Mouse (Mus musculus): Measurements from ENCODE around the gene Acoxl.

Acoxl gene

DNA sequence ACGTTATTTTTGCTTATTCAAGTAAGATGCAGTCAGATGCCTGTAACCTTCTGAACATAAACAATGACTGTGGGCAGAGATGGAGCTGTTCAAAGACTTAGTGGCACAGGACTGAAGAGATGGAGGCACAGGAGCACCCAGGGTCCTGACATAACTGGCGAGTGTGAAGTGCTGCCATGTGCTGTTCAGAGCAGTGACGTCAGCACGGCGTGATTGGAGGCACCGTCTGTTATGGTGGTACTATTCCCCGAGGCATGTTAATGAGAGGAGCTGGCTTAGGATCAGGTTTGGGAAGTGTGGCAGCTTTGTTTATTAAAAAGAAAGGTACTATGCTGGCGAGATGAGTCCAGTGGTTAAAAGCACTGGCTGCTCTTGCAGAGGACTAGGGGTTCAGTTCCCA lies 300.2 kb downstream of the Acoxl start:
- DNase-seq (ENCODE audit: low read depth, low spot score): no peak

DNA sequence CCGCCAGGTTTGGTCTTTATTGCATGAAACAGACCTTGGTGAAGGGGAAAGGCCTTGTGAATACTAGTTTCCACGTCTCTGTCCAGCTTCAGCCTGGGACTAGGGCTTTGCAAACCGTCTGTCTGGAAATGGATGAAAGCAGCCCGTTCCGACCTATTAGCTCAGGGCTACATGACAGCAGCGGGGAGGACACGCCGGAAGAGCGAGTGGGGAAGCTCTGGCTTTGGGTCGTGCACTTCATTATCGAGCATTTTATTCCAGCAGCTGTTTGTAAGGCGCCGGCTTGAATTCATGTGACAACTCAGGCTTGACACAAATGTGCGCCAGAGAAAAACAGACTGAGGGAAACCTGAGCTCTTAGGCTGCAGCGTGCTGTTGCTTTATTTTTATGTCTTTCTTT lies 301.1 kb downstream of the Acoxl start:
- no peak for DNase-seq (ENCODE audit: low read depth, low spot score)

DNA sequence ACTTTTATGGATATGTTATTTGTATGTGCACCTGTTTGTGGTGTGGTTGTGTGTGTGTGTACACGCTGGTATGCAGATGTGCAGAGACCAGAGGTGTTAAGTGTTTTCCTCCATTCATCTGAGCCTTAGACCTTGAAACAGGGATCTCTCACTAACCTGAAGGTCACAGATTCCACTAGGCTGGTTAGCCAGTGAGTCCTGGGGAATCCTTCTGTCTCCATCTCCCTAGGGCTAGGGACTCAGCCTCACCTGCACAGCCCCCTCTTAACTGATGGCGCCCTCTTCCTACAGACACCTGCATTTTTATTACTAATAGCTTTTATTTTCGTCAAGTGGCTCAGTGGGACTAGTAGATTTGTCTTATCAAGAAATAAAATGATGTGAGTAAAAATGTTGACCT lies 301.5 kb downstream of the Acoxl start:
- no peak for DNase-seq (ENCODE audit: low read depth, low spot score)

DNA sequence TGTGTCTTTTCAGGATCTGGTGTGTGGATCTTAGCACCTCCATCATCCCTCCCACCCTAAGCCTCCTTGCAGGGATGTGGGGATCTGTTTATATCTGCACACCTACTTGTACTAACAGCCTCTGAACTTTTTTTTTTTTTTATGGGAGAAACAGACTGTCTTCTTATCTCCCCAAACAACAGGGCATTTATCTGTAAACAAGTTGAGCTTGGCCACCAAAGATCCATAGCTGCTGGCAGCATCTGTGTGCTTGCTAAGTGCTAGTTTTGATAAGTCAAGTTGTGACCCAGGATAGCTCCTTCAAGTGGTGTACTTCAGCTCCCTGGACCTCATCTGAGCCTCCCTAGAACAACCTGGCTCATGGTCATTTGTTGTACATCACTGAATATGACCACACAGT lies 305.3 kb downstream of the Acoxl start:
- DNase-seq (ENCODE audit: low read depth, low spot score): no peak

DNA sequence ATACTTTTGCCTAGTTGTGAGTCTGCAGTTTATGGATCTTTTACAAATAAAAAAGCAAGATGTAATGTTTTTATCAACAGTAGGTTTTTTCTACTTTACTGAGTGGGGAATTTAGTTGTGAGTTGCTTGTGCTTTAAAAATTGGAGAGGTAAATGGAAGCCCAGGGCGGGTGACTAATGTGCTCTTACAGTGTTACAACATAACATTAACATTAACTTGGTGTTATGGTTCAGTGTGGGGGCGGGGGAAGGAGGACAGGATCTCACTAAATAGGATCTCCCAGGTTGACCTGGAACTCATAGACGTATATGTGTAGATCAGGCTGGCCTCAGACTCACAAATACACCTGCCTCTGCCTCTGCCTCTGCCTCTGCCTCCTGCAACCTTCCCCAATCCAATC lies 306.8 kb downstream of the Acoxl start:
- no peak for DNase-seq (ENCODE audit: low read depth, low spot score)

DNA sequence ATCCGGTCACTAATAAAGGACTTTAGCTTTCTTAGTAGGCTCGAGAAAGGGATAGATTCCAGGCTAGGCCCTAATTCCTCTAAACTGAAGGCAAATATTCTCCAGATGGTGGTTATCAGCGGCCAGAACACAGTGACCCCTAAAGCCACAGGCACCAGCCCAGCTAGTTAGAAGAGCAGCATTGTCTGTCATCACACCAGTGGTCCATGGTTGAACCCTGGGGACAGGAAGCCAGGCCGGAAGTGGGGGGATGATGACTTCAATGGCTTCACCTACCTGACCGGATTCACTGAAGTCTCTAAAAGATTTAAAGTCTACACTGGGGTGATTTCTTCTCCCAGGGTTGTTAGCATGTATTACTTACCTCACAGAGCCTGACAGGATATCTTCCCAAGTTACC lies 310.9 kb downstream of the Acoxl start:
- no peak for DNase-seq (ENCODE audit: low read depth, low spot score)

DNA sequence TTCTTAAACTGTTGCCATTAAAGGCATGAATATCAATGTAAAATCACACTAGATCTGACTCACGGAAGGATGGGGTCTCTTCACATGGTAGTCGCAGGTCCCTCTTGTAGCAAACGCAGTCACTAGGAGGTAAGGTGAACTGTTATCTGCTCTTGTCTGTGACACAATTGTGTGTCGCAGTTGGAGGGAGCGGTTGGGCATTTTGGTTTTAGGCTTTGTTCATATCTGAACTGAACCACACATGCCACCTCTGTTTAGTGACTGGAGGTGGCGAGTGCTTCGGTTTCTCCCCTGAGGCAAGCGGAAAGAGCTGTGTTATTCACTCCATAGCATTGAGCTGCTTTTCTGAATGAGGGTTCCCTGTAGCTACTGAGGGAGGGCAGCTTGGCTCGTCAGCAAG lies 313.5 kb downstream of the Acoxl start:
- no peak for DNase-seq (ENCODE audit: low read depth, low spot score)

DNA sequence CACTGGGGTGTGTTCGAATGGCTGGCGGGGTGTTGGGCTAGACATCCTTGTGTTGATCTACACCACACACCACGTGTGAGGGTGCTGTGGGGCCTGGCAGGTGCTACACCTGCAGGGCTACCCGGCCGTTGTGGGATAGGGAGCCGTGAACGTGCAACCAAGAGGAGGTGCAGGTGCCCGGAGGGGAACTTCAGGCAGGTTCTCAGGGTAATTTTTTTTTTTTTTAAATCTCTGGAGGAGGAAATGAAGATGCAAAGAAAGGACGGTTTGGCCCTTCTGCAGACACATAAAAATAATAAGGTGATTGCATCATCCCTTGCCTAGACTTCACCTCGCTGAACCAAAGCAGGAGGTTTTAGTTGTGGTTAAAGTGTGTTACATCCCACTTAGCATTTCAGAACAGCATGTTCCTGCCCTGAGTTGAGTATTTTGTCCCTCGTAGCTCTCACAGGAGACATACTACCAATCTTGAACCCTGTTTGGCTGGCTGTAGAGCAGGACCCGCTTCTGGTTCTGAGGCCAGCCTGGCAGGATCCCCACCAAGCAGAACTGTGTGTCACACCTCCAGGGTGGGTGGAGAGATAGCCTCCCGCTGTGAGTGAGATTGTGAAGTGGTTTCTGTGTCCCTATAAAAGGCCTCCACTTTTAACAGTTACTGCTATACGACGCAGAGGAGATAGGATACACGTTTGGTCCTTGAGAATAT lies 314.3 kb downstream of the Acoxl start:
- DNase-seq (ENCODE audit: low read depth, low spot score): no peak

DNA sequence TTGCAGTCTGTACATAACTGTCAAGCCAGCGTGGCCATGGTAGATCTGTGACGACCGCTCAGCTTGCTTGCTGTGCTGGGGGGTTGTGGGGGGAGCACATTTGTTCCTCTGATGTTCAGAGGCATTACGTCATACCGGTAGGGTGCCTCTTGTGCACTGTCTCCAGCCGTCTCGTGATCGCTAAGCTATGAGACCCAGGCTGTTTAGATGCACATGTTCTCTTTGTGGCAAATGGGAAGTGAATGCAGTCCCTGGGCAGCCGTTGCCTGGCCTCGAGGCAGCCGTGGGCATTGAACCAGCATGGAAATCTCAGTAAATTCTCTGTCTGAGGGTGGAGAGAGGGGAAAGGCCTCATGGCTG lies 314.9 kb downstream of the Acoxl start:
- DNase-seq (ENCODE audit: low read depth, low spot score): no peak

DNA sequence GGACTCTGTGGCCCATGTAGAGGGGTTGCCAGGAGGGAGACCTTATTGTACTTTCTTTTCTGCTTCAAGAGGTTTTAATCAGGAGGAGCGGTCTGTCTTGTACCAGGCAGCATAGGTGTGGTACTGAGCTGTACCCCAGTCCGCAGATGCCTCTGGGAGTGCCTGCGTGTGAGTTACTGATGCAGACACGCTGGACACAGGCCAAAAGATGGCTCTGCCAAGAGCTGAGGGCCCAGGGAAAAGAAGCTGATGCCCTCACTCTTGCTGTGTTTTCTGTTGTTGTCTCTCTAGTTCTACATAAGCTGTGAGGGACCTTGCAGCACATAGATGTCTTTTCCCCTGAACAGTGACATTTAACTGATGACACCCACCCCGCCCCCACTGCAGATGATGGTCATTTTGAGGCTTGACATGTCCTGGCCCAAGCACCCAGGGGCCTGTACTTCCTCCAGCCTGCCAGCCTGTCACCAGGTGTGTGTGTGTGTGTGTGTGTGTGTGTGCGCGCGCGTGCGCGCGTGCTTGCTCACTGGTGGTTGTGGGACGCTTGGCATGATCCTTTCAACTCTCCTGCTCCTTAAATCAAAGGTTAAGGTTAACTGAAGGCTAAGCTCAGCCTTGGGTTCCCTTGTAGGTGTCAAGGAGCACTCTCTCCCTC lies 316.9 kb downstream of the Acoxl start:
- no peak for DNase-seq (ENCODE audit: low read depth, low spot score)

DNA sequence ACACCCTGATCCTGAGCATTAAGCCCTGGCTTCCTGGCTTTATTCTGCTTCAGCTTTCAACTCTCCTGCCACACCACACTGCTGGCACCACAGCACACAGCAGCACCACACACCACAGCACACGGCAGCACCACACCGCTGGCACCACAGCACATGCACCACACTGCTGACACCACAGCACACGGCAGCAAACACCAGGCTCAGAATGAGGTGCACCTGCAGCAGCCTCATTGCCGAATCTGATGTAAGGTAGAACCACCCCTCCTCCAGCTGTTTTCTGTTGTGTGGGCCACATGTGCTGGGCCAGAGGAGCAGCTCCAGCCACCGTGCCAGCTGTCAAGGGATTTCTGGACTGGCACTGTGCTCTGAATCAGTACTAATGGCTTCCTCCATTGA lies 317.4 kb downstream of the Acoxl start:
- no peak for DNase-seq (ENCODE audit: low read depth, low spot score)

DNA sequence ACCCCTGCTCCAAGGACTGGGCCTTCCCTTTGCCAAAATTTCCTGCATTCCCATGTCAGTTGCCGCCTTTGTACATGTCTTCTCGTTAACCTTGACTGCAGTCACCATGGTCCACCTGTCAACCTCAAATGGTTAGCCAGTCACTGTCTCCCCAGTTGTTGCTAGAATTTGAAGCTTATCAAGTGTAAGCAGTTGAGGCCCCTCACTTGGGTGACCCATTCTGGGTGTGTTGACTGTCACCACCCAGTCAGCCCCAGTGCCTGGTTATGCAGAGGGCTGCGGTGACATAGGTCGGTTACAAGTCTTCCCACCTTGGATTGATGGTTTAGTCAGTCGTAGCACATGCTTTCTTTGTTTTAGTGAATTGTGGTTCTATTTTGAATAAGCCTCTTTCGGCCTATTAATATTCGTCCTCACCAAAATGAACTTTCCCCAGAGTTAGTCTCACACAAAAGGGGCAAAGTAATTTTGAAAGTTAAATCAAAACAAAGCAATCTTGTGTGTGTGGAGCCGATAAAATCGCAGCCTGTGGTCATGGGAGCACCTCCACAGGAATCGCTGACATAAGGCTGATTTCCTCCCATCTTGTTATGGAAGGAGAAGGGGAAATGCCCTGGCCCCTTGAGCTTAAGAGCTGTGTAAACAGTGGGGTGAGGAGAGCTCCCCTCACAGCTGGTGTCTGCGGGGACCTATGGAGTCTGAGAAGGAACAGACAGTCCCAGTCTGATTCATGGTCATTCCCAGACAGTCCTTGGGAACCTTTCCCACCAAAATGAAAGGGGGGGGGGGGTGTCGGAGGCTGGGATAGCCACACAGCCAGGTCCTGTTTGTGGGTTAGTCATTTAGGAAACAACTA lies 318.1 kb downstream of the Acoxl start:
- DNase-seq (ENCODE audit: low read depth, low spot score): no peak

DNA sequence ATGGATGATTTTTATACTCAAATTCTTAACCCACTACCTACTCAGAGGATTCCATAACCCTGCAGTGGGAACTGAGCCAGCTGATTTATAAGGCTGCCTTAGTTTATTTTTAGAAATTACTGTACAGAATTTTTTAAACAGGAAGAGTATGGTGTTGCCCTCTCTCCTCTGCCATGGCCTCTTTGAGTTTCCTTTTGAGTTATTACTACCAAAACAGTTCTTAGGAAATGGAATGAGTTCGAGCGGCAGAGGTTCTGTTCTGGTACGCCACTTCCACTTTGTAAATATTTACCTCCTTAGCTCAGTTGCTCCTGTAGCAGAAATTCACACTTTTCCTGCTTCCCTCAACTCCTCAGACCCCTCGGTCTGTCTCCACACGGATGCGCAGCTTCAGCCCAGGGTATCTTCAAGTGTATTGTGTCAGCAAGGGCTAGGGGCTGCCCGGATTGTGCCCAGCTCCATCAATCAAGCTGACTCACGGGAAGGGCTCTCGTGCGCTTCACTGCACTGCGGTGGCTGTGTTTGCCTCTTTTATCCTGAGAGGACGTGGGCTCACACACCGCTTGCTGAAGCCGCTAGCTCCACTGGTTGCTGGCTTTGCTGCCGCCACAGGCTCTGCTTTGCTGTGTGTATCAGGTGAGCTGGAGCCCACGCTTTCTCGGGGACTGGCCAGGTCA lies 320.2 kb downstream of the Acoxl start:
- DNase-seq (ENCODE audit: low read depth, low spot score): no peak

DNA sequence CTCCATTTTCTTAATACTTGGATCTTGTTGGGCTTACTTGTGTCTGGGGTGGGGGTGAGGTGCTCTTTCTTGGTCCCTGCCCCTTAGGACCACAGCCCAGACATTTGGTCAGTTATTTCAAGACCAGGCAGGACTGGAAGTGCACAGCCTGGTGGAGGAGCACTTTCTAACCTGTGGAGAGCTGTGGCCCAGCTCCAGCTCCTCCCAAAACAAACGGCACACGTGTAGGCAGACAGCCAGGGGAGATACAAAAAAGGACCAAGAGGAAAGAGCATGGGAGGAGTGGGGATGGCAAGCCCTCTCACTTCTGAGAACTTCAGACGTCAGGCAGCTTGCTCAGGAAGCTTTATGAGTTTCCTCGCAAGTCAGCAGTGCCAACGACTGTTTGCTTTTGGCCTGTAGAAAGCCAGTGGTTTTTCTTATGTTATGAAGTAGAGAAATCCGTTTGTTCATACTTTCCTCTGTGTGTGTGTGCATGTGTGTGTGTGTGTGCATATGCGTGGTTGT lies 321.0 kb downstream of the Acoxl start:
- no peak for DNase-seq (ENCODE audit: low read depth, low spot score)

DNA sequence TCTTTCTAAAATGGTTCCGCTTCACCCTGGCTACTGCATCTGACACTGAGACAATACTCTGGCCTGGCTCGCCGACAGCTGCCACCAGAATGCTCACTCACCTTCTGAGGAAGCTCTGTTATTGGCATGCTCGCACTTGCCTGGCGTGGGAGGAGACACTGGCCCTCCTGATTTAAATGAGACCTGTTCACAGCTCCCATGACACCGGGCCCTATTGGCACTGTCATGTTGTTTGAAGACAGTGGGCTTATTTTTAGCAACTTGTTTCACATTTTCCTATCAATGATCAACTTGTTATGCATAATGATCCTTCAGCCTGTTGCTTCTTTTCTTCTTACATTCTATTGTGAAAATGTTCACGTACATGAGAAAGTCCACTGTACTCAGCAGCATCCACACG lies 324.5 kb downstream of the Acoxl start:
- DNase-seq (ENCODE audit: low read depth, low spot score): no peak

DNA sequence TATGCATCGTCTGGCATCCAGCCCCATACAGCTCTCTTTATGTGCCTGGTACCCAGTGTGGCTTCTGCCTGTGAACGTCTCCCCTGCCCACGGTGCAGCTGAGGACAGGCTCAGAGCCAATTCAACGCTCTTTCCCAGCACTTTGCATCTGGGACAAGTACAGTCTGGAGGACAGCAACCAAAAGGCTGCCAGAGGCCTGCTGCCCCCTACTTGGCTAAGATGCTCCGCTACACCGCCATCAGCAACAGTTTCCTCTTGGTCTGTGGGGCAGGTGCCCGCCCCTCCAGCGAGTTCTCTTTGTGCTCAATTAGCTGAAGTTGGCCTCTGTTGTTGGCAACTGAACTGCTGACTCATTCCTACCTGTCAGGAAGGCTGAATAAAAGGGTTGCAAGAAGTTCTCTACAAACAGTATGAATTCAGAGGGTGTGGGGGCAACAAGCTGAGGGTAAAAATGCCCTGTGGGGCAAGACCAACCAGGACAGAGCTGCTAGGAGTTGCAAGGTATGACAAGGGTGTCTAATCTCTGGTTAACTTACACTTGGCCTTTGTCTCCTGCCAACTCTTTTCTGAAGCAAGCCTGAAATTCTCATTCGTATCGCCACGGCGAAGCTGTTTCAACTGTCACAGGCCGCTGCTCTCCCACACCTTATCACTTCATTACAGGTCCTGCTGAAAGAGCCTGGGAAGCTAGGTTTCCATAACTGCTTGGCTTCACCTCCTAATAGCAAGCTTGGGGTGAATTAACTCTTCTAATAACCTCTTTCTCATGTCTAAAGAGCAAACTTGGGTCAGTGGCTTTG lies 328.1 kb downstream of the Acoxl start:
- no peak for DNase-seq (ENCODE audit: low read depth, low spot score)

DNA sequence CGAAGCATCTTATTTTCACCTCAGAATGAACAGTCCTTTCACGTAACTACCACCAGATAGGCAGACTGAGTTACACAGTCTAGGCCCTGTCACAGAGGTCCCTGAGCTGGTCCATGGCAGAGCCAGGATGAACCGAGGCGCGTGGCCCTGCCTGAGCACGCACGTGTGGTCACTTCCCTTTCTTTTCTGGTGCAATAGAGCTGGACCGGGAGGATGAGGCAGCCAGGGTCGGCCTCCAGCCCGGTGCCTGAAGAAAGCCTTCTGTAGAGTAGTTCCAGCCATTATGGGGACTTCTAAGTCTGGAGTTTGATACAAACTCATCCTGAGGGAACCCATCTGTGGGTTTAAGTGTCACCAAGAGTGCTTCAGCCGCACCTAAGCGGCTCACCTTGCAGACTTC lies 329.3 kb downstream of the Acoxl start:
- no peak for DNase-seq (ENCODE audit: low read depth, low spot score)

DNA sequence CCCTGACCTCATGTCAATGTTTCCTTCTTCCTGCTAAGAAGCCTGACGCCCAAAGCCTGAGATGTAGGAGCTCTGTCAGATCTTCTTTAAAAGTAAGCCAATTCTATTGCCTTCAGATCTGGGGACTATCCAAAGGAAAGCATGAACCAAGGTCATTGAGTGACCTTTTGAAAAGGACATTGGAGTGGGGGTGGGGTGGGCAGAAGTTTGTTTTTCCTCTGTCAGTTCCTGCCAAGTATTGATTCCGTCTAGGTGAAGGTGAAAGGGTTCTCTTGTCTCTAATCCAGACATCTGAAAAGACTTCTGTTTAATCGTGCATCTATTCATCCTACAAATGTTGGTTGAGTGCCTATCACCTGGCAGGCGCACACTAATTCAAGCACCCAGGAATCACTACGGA lies 330.8 kb downstream of the Acoxl start:
- no peak for DNase-seq (ENCODE audit: low read depth, low spot score)

DNA sequence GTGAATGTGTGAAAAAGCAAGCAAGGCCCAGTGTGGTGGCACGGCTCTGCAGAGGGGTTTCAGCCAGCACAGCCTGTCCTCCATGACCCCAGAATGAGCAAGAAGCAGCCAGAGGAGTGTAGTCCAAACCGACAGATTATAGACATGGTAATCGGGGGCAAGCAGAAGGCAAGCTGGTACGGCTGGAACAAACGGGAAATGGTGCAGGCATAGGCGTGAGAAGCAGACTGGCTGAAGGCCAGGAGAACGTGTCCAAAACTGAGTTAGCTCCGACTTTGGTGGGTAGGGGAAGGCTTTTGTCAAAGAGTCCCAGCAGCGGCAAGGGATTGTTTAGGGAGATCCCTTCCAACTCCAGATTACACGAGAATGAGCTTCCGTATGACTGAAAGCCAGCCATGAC lies 331.3 kb downstream of the Acoxl start:
- no peak for DNase-seq (ENCODE audit: low read depth, low spot score)

DNA sequence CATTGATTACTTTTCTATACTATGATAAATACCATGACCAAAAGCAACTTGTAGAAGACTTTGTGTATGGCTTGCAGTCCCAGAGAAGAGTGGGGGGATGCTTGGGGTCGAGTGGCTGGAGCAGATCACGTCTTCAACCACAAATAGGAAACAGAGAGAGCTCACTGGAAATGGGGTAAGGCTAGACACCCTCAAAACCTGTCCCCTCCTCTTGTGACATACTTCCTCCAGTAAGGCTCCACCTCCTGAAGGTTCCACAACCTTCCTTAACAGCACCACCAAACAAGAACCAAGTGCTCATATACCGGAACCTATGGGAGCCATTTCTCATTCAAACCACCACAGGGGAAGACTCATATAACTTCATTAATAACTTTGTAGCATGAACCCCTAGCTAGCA lies 331.9 kb downstream of the Acoxl start:
- DNase-seq (ENCODE audit: low read depth, low spot score): no peak

DNA sequence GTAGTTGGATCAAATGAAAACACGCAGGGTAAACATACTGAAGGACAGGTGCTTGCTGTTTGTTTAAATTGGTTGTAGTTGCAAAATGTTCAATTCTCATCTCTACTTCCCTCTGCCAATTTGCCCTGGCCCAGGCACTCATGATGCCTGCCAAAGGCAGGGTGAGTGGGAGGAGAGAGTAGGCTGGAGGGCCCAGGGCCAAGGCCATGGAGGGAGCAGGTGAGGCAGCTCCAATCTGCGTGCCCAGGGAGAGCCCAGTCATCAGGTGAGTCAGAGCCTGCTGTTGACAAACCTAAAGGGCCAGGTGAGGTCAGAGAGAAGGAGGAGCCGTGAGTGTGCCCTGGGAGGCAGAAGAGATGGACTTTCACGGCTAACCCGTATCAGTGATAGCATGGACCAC lies 333.6 kb downstream of the Acoxl start:
- DNase-seq (ENCODE audit: low read depth, low spot score): no peak

Measured in embryo, embryonic 11.5 days (tissue).